Mouse (Mus musculus) liver, embryonic 14.5 days (tissue): ENCODE data around the gene Mrps26. TPM values are rescaled to one million over a fixed set of nuclear protein-coding genes. Genes with fewer than 3 reads are reported as not detected.

ENCODE experiments used
- ATAC-seq: fragments of 200-750 bp; cut with Nextera tagmentation; 2 replicates; pipeline ENCODE4 v1.8.0; 2017; ENCODE audit warnings: moderate number of reproducible peaks, mild to moderate bottlenecking, moderate library complexity; ENCODE audit not compliant: insufficient read depth
- DNase-seq, 3 experiments: peaks; one replicate each; pipeline ENCODE4 v3.0.0-alpha.2; 2012 to 2013; ENCODE audit warnings: low read depth in 3 of 3, low spot score in 3 of 3
- H3K27ac ChIP-seq: fragments of 300-500 bp; sonication (generic); 2 replicates; pipeline ENCODE4 v1.5.1; 2014; ENCODE audit warnings: moderate library complexity, mild to moderate bottlenecking, control low read depth, inconsistent platforms
- H3K27me3 ChIP-seq: fragments of 300-500 bp; sonication (generic); 2 replicates; pipeline ENCODE4 v1.6.1; 2014; ENCODE audit warnings: mild to moderate bottlenecking, low read length, moderate library complexity; ENCODE audit not compliant: control insufficient read depth, insufficient read depth
- H3K36me3 ChIP-seq: fragments of 300-500 bp; sonication (generic); replicated peaks from 2 replicates; pipeline ENCODE4 v1.6.1; 2014; ENCODE audit warnings: low read depth; ENCODE audit not compliant: control insufficient read depth, insufficient read depth
- H3K4me1 ChIP-seq, 2 experiments: fragments of 200-500 bp in 1 of 2; fragments of 300-500 bp in 1 of 2; sonication (generic) in 1 of 2; replicated peaks; 2 replicates each; pipeline ENCODE4 v1.6.1; 2012 to 2014; ENCODE audit warnings: antibody characterized with exemption in 1 of 2, inconsistent platforms in 1 of 2, low read length in 1 of 2; ENCODE audit not compliant: control insufficient read depth in 2 of 2, insufficient read depth in 2 of 2
- H3K4me2 ChIP-seq: fragments of 300-500 bp; sonication (generic); 2 replicates; pipeline ENCODE4 v1.6.1; 2014; ENCODE audit warnings: low read depth, mild to moderate bottlenecking, control low read depth, moderate library complexity
- H3K4me3 ChIP-seq, 2 experiments: fragments of 200-500 bp in 1 of 2; fragments of 300-500 bp in 1 of 2; sonication (generic) in 1 of 2; 2 replicates each; pipeline ENCODE4 v1.5.1; 2012 to 2014; ENCODE audit warnings: low read depth in 2 of 2, low read length in 2 of 2, mild to moderate bottlenecking in 2 of 2, control low read depth in 1 of 2, inconsistent platforms in 1 of 2, moderate library complexity in 1 of 2; ENCODE audit not compliant: insufficient read depth in 1 of 2
- H3K9ac ChIP-seq: fragments of 300-500 bp; sonication (generic); replicated peaks from 2 replicates; pipeline ENCODE4 v1.6.1; 2014; ENCODE audit warnings: mild to moderate bottlenecking, control low read depth, moderate library complexity
- H3K9me3 ChIP-seq: fragments of 300-500 bp; sonication (generic); 2 replicates; pipeline ENCODE4 v1.6.1; 2016; ENCODE audit warnings: low read length, mixed read lengths; ENCODE audit not compliant: control insufficient read depth
- CTCF ChIP-seq: IDR thresholded peaks from 2 replicates; pipeline ENCODE4 v1.5.1; 2016; ENCODE audit warnings: antibody characterized with exemption, low read depth, control low read depth
- EP300 ChIP-seq: IDR thresholded peaks from 2 replicates; pipeline ENCODE4 v1.6.1; 2016; ENCODE audit warnings: antibody characterized with exemption, low read depth
- WGBS: fragments of 180-500 bp; shearing (Covaris S2); extraction: QIAGEN DNeasy Blood & Tissue Kit; methylation state at CpG from one replicate; pipeline ENCODE4 v1.1.7; 2014; ENCODE audit not compliant: insufficient replicate concordance; 5-methylcytosine and 5-hydroxymethylcytosine counted together
- polyA plus RNA-seq, 2 experiments: library from polyadenylated mRNA; depleted of rRNA in 1 of 2; stranded (reverse) in 1 of 2; unstranded in 1 of 2; fragments of >200 nt; fragmentation: Nextera tagmentation in 1 of 2; extraction: Ambion mirVana in 1 of 2; gene quantifications; 2 replicates each; pipeline versions ENCODE4 v1.2.1 to v1.2.3; 2012 to 2014

The Mrps26 gene
- polyA plus RNA-seq, 2 experiments = 24.8 to 48.4 TPM

DNA sequence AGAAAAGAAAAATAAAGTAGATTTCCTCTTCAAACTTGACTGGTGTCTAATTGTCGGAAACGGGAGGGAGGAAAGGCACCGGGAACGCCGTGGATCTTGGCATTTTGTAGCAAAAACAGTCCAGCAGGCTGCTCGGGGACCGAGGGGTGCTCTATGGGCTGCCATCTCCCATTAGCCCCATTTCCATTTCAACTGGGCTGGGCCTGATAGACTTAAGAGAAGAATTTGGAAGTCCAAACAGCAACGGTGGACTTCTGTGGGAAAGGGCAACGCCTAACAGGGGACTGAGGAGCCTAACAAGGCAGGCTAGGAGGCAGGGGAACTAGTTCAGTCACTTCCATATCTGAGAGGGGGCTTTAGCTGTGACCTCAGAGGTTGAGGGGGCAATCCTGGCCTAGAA, 13.5 kb downstream of the Mrps26 start:
- Histone ChIP-seq H3K27ac (no peak overlapping the region), H3K9me3 (no peaks in the 10 kb centered on the region), H3K36me3 (no peaks in the 10 kb centered on the region), H3K27me3 (peaks cover 70% of the 10 kb centered on the region), H3K4me1 (peaks cover 0 to 2% of the 10 kb centered on the region in 2 experiments; a peak in 1 of 4 replicates), H3K9ac (no peak overlapping the region), H3K4me2 (peak overlapping the region; percentile 29), H3K4me3 (no peak overlapping the region)
- TF ChIP-seq CTCF = no peak
- TF ChIP-seq EP300 = no peak
- DNase-seq = no peak
- WGBS = 5% methylated on average over 9 of the region's 9 CpGs
- ATAC-seq = no peak

DNA sequence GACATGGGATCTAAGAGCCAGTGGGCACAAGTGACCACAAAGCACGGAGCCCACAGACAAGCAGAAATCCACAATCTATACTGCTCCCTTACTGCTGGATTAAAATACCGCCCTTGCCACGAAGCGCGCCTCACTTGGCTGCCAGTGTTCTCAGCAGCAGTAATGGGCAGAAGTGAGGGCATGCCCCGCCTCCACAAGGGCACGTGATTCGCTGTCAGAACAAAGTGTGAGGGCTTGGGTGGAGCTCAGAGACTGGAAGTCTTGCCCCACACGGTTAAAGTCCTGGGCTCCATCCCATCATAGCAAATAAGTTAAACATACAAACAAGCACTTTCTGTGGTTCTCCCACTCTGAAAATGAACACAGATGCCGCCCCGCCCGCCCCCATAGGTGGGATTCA, 14.1 kb downstream of the Mrps26 start:
- H3K4me1 ChIP-seq = peaks cover 0 to 2% of the 10 kb centered on the region in 2 experiments; a peak in 1 of 4 replicates
- H3K27ac ChIP-seq = no peak overlapping the region
- ATAC-seq = peak; percentile 62; the same call in 1 of the 2 replicates
- peak in 2 of 3 experiments; percentile 35 to 37 for DNase-seq
- no peak overlapping the region for H3K9ac ChIP-seq
- peak overlapping the region; percentile 28 for H3K4me2 ChIP-seq
- H3K27me3 ChIP-seq = peaks cover 77% of the 10 kb centered on the region
- 5% methylated on average over 12 of the region's 12 CpGs for WGBS
- no peaks in the 10 kb centered on the region for H3K36me3 ChIP-seq
- no peaks in the 10 kb centered on the region for H3K9me3 ChIP-seq
- TF ChIP-seq CTCF = no peak
- no peak for TF ChIP-seq EP300
- H3K4me3 ChIP-seq = no peak overlapping the region

DNA sequence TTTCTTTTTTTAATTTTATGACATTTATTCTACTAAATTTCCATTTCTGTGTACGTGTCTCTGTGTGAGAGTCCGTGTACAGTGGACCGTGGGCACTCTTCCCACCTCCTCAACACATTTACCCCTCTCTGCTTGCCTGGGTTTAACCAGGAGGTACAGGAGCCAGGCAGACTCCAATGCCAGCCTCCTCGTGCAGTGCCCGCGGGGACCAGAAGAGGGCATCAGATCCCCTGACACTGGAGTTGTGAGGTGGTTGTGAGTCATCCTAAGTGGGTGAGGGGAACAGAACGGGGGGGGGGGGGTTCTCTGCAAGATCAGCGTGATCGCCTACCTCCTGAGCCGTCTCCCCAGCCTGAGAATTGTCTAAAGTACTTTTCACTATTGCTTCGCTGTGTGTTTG, 14.6 kb downstream of the Mrps26 start:
- H3K9me3 ChIP-seq = no peaks in the 10 kb centered on the region
- ATAC-seq = no peak
- H3K27me3 ChIP-seq = peaks cover 79% of the 10 kb centered on the region
- H3K27ac ChIP-seq = no peak overlapping the region
- DNase-seq = no peak
- no peaks in the 10 kb centered on the region for H3K36me3 ChIP-seq
- H3K4me3 ChIP-seq = no peak overlapping the region
- H3K9ac ChIP-seq = no peak overlapping the region
- peaks cover 0 to 2% of the 10 kb centered on the region in 2 experiments; a peak in 1 of 4 replicates for H3K4me1 ChIP-seq
- TF ChIP-seq CTCF (peak; percentile 86), EP300 (no peak)
- WGBS = 7% methylated on average over 11 of the region's 11 CpGs
- no peak overlapping the region for H3K4me2 ChIP-seq

DNA sequence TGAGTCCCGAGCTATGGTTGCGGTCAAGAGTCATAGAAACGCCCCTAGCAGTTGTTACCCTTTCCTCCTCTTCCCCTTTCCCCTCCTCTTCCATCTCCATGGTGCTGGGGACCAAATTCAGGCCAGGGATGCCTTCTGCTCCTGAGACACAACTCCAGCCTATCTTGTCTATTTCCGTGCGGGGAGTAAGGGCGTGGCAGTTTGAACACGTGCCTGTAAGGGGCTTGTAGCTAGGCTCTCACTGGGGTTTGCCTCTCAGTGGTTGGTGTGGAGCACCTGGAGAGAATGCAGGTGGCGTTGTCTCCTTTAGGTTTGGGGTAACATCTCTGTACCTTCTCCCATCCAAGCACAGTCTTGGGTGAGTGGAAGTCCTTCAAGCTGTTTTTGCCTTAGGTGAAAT, 16.2 kb downstream of the Mrps26 start:
- DNase-seq (no peak), ATAC-seq (no peak)
- Histone ChIP-seq H3K4me3 (no peak overlapping the region), H3K27ac (no peak overlapping the region), H3K27me3 (peaks cover 79% of the 10 kb centered on the region), H3K4me1 (peaks cover 0 to 2% of the 10 kb centered on the region in 2 experiments; a peak in 1 of 4 replicates), H3K9me3 (no peaks in the 10 kb centered on the region), H3K36me3 (no peaks in the 10 kb centered on the region), H3K4me2 (no peak overlapping the region), H3K9ac (no peak overlapping the region)
- WGBS = 6% methylated on average over 8 of the region's 8 CpGs
- TF ChIP-seq CTCF (no peak), EP300 (no peak)

DNA sequence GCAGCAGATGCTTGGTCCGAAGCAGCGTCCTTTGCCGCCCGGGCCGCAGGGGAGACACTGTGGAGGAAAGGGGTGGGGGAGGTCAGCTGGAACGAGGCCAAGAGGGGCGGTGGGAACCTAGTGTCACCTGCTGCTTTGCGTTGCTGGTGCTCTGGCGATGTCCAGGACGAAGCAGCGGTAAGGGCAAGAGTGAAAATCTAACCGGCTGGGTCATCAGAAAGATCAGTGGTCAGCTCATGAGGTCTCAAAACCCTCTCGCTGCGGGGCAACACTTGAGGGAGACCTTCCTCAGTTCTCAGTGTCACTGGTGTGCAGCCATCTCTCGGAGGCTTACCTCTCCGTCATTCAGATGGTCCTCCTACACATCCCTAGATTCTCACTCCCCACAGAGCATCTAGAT, 17.7 kb downstream of the Mrps26 start:
- no peak overlapping the region for H3K27ac ChIP-seq
- peaks cover 66% of the 10 kb centered on the region for H3K27me3 ChIP-seq
- no peak overlapping the region for H3K4me2 ChIP-seq
- no peaks in the 10 kb centered on the region for H3K9me3 ChIP-seq
- peaks cover 0 to 2% of the 10 kb centered on the region in 2 experiments; a peak in 1 of 4 replicates for H3K4me1 ChIP-seq
- DNase-seq (no peak), ATAC-seq (no peak)
- no peaks in the 10 kb centered on the region for H3K36me3 ChIP-seq
- H3K9ac ChIP-seq = no peak overlapping the region
- WGBS = 6% methylated on average over 16 of the region's 16 CpGs
- H3K4me3 ChIP-seq = no peak overlapping the region
- no peak for TF ChIP-seq EP300
- TF ChIP-seq CTCF = no peak
